Mouse (Mus musculus) thymus, postnatal 36 days (tissue): Measurements from ENCODE around the gene Rgs8.

ENCODE experiments used
- DNase-seq, 2 experiments: peaks; one replicate each; pipeline ENCODE4 v3.0.0; 2022; ENCODE audit warnings: mixed read lengths in 2 of 2

The Rgs8 gene

DNA sequence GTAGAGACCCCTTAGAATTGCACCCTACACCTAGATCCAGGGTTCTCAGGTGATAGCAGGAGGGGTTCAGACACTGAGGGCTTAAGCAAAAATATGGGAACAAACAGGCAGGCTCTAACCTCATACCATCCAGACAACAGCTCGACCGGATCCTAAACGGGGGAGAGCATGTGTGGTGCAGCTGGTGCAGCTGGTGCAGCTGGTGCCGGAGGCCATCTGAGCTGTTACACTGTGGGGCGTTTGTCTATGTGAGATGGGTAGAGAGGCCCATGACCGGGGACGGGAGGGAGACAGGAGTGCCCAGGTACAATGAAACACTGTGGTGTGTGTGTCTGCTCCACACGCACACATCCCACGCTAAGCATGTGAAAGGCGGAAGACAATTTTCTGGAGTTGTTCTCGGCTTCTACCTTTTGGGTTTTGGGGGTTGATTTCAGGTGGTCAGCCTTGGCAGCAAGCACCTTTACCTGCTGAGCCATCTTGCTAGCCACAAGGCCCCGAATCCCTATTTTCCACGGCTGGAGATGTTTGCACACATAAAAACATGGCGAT is 93.4 kb downstream of the Rgs8 start:
- DNase-seq, result peak in 1 of 2 experiments; percentile 57

DNA sequence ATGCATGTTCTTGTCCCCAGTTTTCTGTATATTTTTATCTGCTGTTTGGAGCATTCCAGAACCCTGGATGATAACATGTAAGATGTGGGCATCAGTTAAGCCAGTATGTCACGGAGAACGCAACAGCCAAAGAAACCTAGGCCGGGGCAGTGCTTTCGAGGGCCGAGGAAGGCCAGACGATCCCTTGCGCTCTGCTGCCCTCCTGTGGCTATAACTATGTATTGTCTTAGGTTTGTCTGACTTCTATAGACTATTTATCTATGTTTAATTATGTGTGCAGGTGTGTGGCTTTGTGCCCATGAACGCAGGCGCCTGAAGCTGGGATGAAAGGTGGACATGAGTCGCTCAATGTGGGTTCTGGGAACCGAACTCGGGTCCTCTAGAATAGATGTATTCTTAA is 93.9 kb downstream of the Rgs8 start:
- peak; percentile 59 to 67 for DNase-seq

- DNase-seq, result no peak
Measured at GRCm38 (mm10) chr1:153747861-153748530, 95.2 kb downstream of the Rgs8 start.

DNA sequence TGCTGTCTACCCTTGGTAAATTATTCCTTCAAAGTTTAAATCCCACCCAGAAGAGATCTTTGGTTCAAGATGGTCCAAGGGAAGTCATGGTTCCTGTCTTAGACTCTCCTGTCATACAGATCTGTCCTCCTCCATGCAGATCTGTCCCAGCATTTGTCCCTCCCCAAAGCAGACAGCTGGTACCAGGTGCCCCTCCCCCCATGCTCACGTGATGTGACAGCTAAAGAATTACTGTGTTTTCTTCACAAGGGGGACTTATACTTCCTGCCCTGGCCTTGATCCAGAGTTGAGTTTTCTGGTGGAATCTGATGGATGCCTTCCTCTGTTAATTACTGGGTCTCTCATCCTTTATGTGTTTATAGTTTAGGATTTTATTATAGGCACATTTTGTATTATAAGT is 95.7 kb downstream of the Rgs8 start:
- peak; percentile 66 to 79 for DNase-seq

GRCm38 (mm10) chr1:153749211-153749801 is 96.5 kb downstream of the Rgs8 start, which contains the start of gene Rnasel:
Gene Rnasel, plus strand, starts transcription at chr1:153749426.
- DNase-seq, result peak; percentile 64 to 68
